Mouse (Mus musculus): Measurements from ENCODE around the gene Cope.

GRCm38 (mm10) chr8:70356111-70356510 is 53.8 kb downstream of the Cope start:
- TF ChIP-seq EP300 (optimal IDR thresholded peaks at IDR 0.05), result no peak
- TF ChIP-seq CTCF (IDR thresholded peaks at IDR 0.05; ENCODE audit: low read depth), result no peak
